Mouse (Mus musculus): ENCODE measurements around the gene Kcnh2. TPM values are rescaled to one million over a fixed set of nuclear protein-coding genes. Genes with fewer than 3 reads are reported as not detected.

Gene Kcnh2
- polyA plus RNA-seq, 1 experiment from 2014 or later = 26.2 TPM

- 50% methylated on average over 9 of the region's 9 CpGs for WGBS
- Histone ChIP-seq H3K4me3 (no peak overlapping the region), H3K27me3 (replicated peaks) (no peaks in the 10 kb centered on the region), H3K36me3 (no peaks in the 10 kb centered on the region), H3K4me2 (no peak overlapping the region), H3K9me3 (no peaks in the 10 kb centered on the region), H3K4me1 (peaks cover 20% of the 10 kb centered on the region), H3K27ac (replicated peaks) (0 out of 2 replicates have a peak overlapping the region, but pooled peaks have one; percentile 8), H3K9ac (no peak overlapping the region)
- no peak for ATAC-seq (ENCODE audit: extremely low read depth, insufficient number of reproducible peaks, low FRiP score, low TSS enrichment)
Measured at GRCm38 (mm10) chr5:24273683-24274621, 77.5 kb downstream of the Kcnh2 start.

- 72% methylated on average over 4 of the region's 4 CpGs for WGBS
Measured at GRCm38 (mm10) chr5:24270941-24271340, 80.5 kb downstream of the Kcnh2 start.

More at GRCm38 (mm10) chr5:24270941-24271340, 80.5 kb downstream of the Kcnh2 start:
- Histone ChIP-seq H3K9me3 (no peaks in the 10 kb centered on the region), H3K27ac (replicated peaks) (no peak overlapping the region), H3K4me3 (no peak overlapping the region), H3K9ac (no peak overlapping the region), H3K4me1 (peaks cover 31% of the 10 kb centered on the region), H3K27me3 (replicated peaks) (no peaks in the 10 kb centered on the region), H3K4me2 (no peak overlapping the region), H3K36me3 (no peaks in the 10 kb centered on the region)
- no peak for ATAC-seq (ENCODE audit: extremely low read depth, insufficient number of reproducible peaks, low FRiP score, low TSS enrichment)

Other genes starting within 250 kb of the Kcnh2 start
- gene Nupl2, start 186.6 kb downstream of the Kcnh2 start, polyA plus RNA-seq (2015; fragmentation: Nextera tagmentation; extraction: Ambion mirVana) = 11.7 and 12.7 TPM in 2 replicates
- gene Nos3, start 13.2 kb upstream of the Kcnh2 start, polyA plus RNA-seq (2015; fragmentation: Nextera tagmentation; extraction: Ambion mirVana) = 34.0 and 35.0 TPM in 2 replicates
- gene Atg9b, start 40.5 kb upstream of the Kcnh2 start, polyA plus RNA-seq (2015; fragmentation: Nextera tagmentation; extraction: Ambion mirVana) = 0.87 and 1.4 TPM in 2 replicates
- 62.0 and 63.4 TPM in 2 replicates for gene Abcb8, start 42.1 kb upstream of the Kcnh2 start, polyA plus RNA-seq (2015; fragmentation: Nextera tagmentation; extraction: Ambion mirVana)
- 0.25 TPM in 1 of 2 replicates, not detected in the other for gene Asic3, start 61.8 kb upstream of the Kcnh2 start, polyA plus RNA-seq (2015; fragmentation: Nextera tagmentation; extraction: Ambion mirVana)
- gene Cdk5, start 71.9 kb upstream of the Kcnh2 start, polyA plus RNA-seq (2015; fragmentation: Nextera tagmentation; extraction: Ambion mirVana) = 25.8 and 28.7 TPM in 2 replicates
- 26.9 and 29.3 TPM in 2 replicates for gene Slc4a2, start 72.2 kb upstream of the Kcnh2 start, polyA plus RNA-seq (2015; fragmentation: Nextera tagmentation; extraction: Ambion mirVana)
- gene Fastk, start 93.7 kb upstream of the Kcnh2 start, polyA plus RNA-seq (2015; fragmentation: Nextera tagmentation; extraction: Ambion mirVana) = 163 and 164 TPM in 2 replicates
- 16.2 and 19.9 TPM in 2 replicates for gene Tmub1, start 96.2 kb upstream of the Kcnh2 start, polyA plus RNA-seq (2015; fragmentation: Nextera tagmentation; extraction: Ambion mirVana)
- 14.4 and 16.5 TPM in 2 replicates for gene Agap3, start 100.6 kb upstream of the Kcnh2 start, polyA plus RNA-seq (2015; fragmentation: Nextera tagmentation; extraction: Ambion mirVana)
- gene Gbx1, start 175.6 kb upstream of the Kcnh2 start, polyA plus RNA-seq (2015; fragmentation: Nextera tagmentation; extraction: Ambion mirVana) = 0.05 TPM in 1 of 2 replicates, not detected in the other
- 4.1 TPM in 2 replicates for gene Asb10, start 189.4 kb upstream of the Kcnh2 start, polyA plus RNA-seq (2015; fragmentation: Nextera tagmentation; extraction: Ambion mirVana)
- 0.08 and 0.11 TPM in 2 replicates for gene 4931409K22Rik, start 205.2 kb upstream of the Kcnh2 start, polyA plus RNA-seq (2015; fragmentation: Nextera tagmentation; extraction: Ambion mirVana)
- 66.7 and 70.7 TPM in 2 replicates for gene Abcf2, start 225.9 kb upstream of the Kcnh2 start, polyA plus RNA-seq (2015; fragmentation: Nextera tagmentation; extraction: Ambion mirVana)
- 16.1 and 16.6 TPM in 2 replicates for gene Chpf2, start 235.1 kb upstream of the Kcnh2 start, polyA plus RNA-seq (2015; fragmentation: Nextera tagmentation; extraction: Ambion mirVana)